Mouse (Mus musculus): ENCODE results near the gene Spdef. TPM values are rescaled to one million over a fixed set of nuclear protein-coding genes. Genes with fewer than 3 reads are reported as not detected.
A peak's percentile ranks its signal among the peaks of the same experiment; 100 is the strongest.

Gene Spdef
- polyA plus RNA-seq, 2 experiments, result not detected

DNA sequence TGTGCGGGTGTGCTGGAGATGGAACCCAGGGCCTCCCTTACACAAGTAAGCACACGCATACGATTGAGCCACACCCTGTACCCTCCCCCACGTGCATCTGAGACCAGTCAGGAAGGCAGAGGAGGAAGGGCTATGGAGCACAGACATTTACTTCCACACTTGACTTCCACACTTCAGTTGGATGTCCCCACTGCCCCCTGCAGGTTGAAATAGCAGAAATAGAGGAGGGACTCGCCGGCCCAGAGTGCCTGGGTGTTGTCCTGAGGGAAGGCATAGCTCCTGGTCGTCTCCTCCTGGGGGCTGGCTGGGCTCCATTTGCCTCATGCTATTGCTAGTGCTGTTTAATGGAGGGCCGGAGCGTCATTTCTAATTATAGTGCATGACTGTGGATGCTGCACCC is 53.3 kb downstream of the Spdef start:
- H3K9me3 ChIP-seq (ENCODE audit: control insufficient read depth, low read length), result no peaks in the 10 kb centered on the region
- DNase-seq (ENCODE audit: low read depth in 3 of 3, low spot score in 3 of 3) (no peak), ATAC-seq (ENCODE audit: insufficient read depth) (no peak)
- H3K4me1 ChIP-seq (replicated peaks; ENCODE audit: control insufficient read depth in 2 of 2, insufficient read depth in 2 of 2, low read length in 1 of 2), result no peaks in the 10 kb centered on the region
- no peak overlapping the region for H3K27ac ChIP-seq
- 31% methylated on average over 9 of the region's 9 CpGs for WGBS (ENCODE audit: insufficient replicate concordance)
- H3K4me3 ChIP-seq (ENCODE audit: insufficient read depth in 1 of 2, low read depth in 2 of 2, low read length in 2 of 2), result no peak overlapping the region
- H3K4me2 ChIP-seq (ENCODE audit: low read depth), result no peak overlapping the region
- no peak overlapping the region for H3K9ac ChIP-seq (replicated peaks)
- TF ChIP-seq EP300 (IDR thresholded peaks at IDR 0.05; ENCODE audit: low read depth), result no peak
- TF ChIP-seq CTCF (IDR thresholded peaks at IDR 0.05; ENCODE audit: low read depth), result peak; percentile 36
- no peaks in the 10 kb centered on the region for H3K27me3 ChIP-seq (ENCODE audit: control insufficient read depth, insufficient read depth, low read length)
- H3K36me3 ChIP-seq (replicated peaks; ENCODE audit: control insufficient read depth, insufficient read depth, low read depth), result no peaks in the 10 kb centered on the region

DNA sequence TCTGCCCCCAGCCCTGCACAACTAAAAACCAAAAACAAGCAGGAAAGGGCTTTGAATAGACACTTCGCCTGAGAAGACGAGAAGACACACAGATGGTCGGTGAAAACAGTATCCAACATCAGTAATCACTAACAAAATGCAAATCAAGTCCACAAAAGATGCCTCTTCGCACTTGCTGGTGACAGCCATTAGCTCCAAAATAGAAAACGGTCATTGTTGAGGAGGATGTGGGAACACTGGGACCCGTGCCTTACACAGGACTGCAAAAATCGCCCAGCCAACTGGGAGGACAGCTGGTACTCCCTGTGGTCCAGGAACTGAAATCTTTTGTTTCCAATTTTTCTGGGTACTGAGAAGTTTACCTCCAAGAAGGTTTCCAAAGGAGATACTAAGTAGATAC is 54.8 kb downstream of the Spdef start:
- Histone ChIP-seq H3K27ac (no peak overlapping the region), H3K4me2 (ENCODE audit: low read depth) (no peak overlapping the region), H3K4me1 (replicated peaks; ENCODE audit: control insufficient read depth in 2 of 2, insufficient read depth in 2 of 2, low read length in 1 of 2) (no peaks in the 10 kb centered on the region), H3K27me3 (ENCODE audit: control insufficient read depth, insufficient read depth, low read length) (no peaks in the 10 kb centered on the region), H3K4me3 (ENCODE audit: insufficient read depth in 1 of 2, low read depth in 2 of 2, low read length in 2 of 2) (no peak overlapping the region), H3K36me3 (replicated peaks; ENCODE audit: control insufficient read depth, insufficient read depth, low read depth) (no peaks in the 10 kb centered on the region), H3K9me3 (ENCODE audit: control insufficient read depth, low read length) (no peaks in the 10 kb centered on the region), H3K9ac (replicated peaks) (no peak overlapping the region)
- no peak for DNase-seq (ENCODE audit: low read depth in 3 of 3, low spot score in 3 of 3)
- TF ChIP-seq CTCF (IDR thresholded peaks at IDR 0.05; ENCODE audit: low read depth), result no peak
- no peak for TF ChIP-seq EP300 (IDR thresholded peaks at IDR 0.05; ENCODE audit: low read depth)
- 68% methylated on average over 7 of the region's 7 CpGs for WGBS (ENCODE audit: insufficient replicate concordance)
- no peak for ATAC-seq (ENCODE audit: insufficient read depth)

DNA sequence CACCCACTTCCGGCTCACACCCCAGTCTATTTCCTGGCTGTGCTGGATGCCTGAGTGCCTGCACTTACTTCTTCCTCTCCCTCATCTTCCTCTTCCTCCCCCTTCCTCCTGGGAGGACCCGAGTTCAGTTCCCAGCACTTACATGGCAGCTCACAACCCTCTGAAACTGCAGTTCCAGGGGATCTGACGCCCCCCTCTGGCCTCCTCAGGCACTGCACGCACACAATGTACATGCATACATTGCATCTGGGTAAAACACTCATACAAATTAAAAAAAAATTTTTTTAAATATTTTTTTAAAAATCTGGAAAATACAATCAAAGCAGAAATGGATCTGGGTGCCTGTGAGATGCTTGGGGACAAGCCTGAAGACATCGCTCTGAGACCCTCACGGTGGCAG is 57.0 kb downstream of the Spdef start:
- no peak overlapping the region for H3K27ac ChIP-seq
- no peaks in the 10 kb centered on the region for H3K27me3 ChIP-seq (ENCODE audit: control insufficient read depth, insufficient read depth, low read length)
- no peak for ATAC-seq (ENCODE audit: insufficient read depth)
- no peaks in the 10 kb centered on the region for H3K9me3 ChIP-seq (ENCODE audit: control insufficient read depth, low read length)
- TF ChIP-seq CTCF (IDR thresholded peaks at IDR 0.05; ENCODE audit: low read depth) (no peak), EP300 (IDR thresholded peaks at IDR 0.05; ENCODE audit: low read depth) (no peak)
- no peak for DNase-seq (ENCODE audit: low read depth in 3 of 3, low spot score in 3 of 3)
- no peak overlapping the region for H3K4me2 ChIP-seq (ENCODE audit: low read depth)
- H3K9ac ChIP-seq (replicated peaks), result no peak overlapping the region
- WGBS (ENCODE audit: insufficient replicate concordance), result 65% methylated on average over 6 of the region's 6 CpGs
- H3K36me3 ChIP-seq (replicated peaks; ENCODE audit: control insufficient read depth, insufficient read depth, low read depth), result no peaks in the 10 kb centered on the region
- no peak overlapping the region for H3K4me3 ChIP-seq (ENCODE audit: insufficient read depth in 1 of 2, low read depth in 2 of 2, low read length in 2 of 2)
- H3K4me1 ChIP-seq (replicated peaks; ENCODE audit: control insufficient read depth in 2 of 2, insufficient read depth in 2 of 2, low read length in 1 of 2), result no peaks in the 10 kb centered on the region

Other genes with a start within 250 kb of the Spdef start
- 0.01 and 0.04 TPM in 2 replicates for gene Grm4, start 207.6 kb downstream of the Spdef start, polyA plus RNA-seq (2012; rRNA removed)
- gene Grm4, start 207.6 kb downstream of the Spdef start, polyA plus RNA-seq (2014; fragmentation: Nextera tagmentation; extraction: Ambion mirVana), result not detected in 2 replicates
- gene Hmga1, start 172.5 kb downstream of the Spdef start, polyA plus RNA-seq (2012; rRNA removed), result 149 and 182 TPM in 2 replicates
- gene Hmga1, start 172.5 kb downstream of the Spdef start, polyA plus RNA-seq (2014; fragmentation: Nextera tagmentation; extraction: Ambion mirVana), result 162 and 180 TPM in 2 replicates
- gene AI413582, start 163.2 kb downstream of the Spdef start, polyA plus RNA-seq (2012; rRNA removed), result 9.9 and 11.7 TPM in 2 replicates
- 15.2 and 18.9 TPM in 2 replicates for gene AI413582, start 163.2 kb downstream of the Spdef start, polyA plus RNA-seq (2014; fragmentation: Nextera tagmentation; extraction: Ambion mirVana)
- gene Nudt3, start 105.5 kb downstream of the Spdef start, polyA plus RNA-seq (2012; rRNA removed), result 15.3 and 20.9 TPM in 2 replicates
- gene Nudt3, start 105.5 kb downstream of the Spdef start, polyA plus RNA-seq (2014; fragmentation: Nextera tagmentation; extraction: Ambion mirVana), result 10.3 and 10.7 TPM in 2 replicates
- not detected in 2 replicates for gene RPS10-NUDT3, start 93.7 kb downstream of the Spdef start, polyA plus RNA-seq (2012; rRNA removed)
- gene RPS10-NUDT3, start 93.7 kb downstream of the Spdef start, polyA plus RNA-seq (2014; fragmentation: Nextera tagmentation; extraction: Ambion mirVana), result not detected in 2 replicates
- gene Rps10, start 92.3 kb downstream of the Spdef start, polyA plus RNA-seq (2012; rRNA removed), result 1,128 and 1,708 TPM in 2 replicates
- 697 and 712 TPM in 2 replicates for gene Rps10, start 92.3 kb downstream of the Spdef start, polyA plus RNA-seq (2014; fragmentation: Nextera tagmentation; extraction: Ambion mirVana)
- 0.03 and 0.08 TPM in 2 replicates for gene Pacsin1, start 73.4 kb downstream of the Spdef start, polyA plus RNA-seq (2012; rRNA removed)
- 0.14 TPM in 1 of 2 replicates, not detected in the other for gene Pacsin1, start 73.4 kb downstream of the Spdef start, polyA plus RNA-seq (2014; fragmentation: Nextera tagmentation; extraction: Ambion mirVana)
- gene D17Wsu92e, start 91.7 kb upstream of the Spdef start, polyA plus RNA-seq (2012; rRNA removed), result 20.6 and 24.2 TPM in 2 replicates
- gene D17Wsu92e, start 91.7 kb upstream of the Spdef start, polyA plus RNA-seq (2014; fragmentation: Nextera tagmentation; extraction: Ambion mirVana), result 10.7 and 14.1 TPM in 2 replicates
- gene Snrpc, start 109.2 kb upstream of the Spdef start, polyA plus RNA-seq (2012; rRNA removed), result 85.1 and 105 TPM in 2 replicates
- gene Snrpc, start 109.2 kb upstream of the Spdef start, polyA plus RNA-seq (2014; fragmentation: Nextera tagmentation; extraction: Ambion mirVana), result 145 and 150 TPM in 2 replicates
- gene Uhrf1bp1, start 127.5 kb upstream of the Spdef start, polyA plus RNA-seq (2012; rRNA removed), result 2.9 and 3.1 TPM in 2 replicates
- 1.8 and 2.4 TPM in 2 replicates for gene Uhrf1bp1, start 127.5 kb upstream of the Spdef start, polyA plus RNA-seq (2014; fragmentation: Nextera tagmentation; extraction: Ambion mirVana)
- gene Anks1, start 180.4 kb upstream of the Spdef start, polyA plus RNA-seq (2012; rRNA removed), result 5.3 and 7.1 TPM in 2 replicates
- 2.4 and 3.2 TPM in 2 replicates for gene Anks1, start 180.4 kb upstream of the Spdef start, polyA plus RNA-seq (2014; fragmentation: Nextera tagmentation; extraction: Ambion mirVana)
- 9.4 and 16.9 TPM in 2 replicates for gene Taf11, start 180.9 kb upstream of the Spdef start, polyA plus RNA-seq (2012; rRNA removed)
- 24.1 and 24.5 TPM in 2 replicates for gene Taf11, start 180.9 kb upstream of the Spdef start, polyA plus RNA-seq (2014; fragmentation: Nextera tagmentation; extraction: Ambion mirVana)

All from liver, embryonic 14.5 days (tissue).